Mouse (Mus musculus): ENCODE data around the gene Vps16. TPM values are rescaled to one million over a fixed set of nuclear protein-coding genes. Genes with fewer than 3 reads are reported as not detected.

The Vps16 gene
- total RNA-seq, 2 experiments from 2014 or later = 66.7 to 83.6 TPM

Other genes with a start within 250 kb of the Vps16 start
- 100 to 1,000 TPM; 103 to 105 TPM for gene Snrpb, start 244.9 kb upstream of the Vps16 start, total RNA-seq (2021)
- gene Tmc2, start 229.1 kb upstream of the Vps16 start, total RNA-seq (2021) = not detected
- 100 to 1,000 TPM; 125 to 144 TPM for gene Nop56, start 149.9 kb upstream of the Vps16 start, total RNA-seq (2021)
- gene Idh3b, start 139.8 kb upstream of the Vps16 start, total RNA-seq (2021) = 100 to 1,000 TPM; 260 to 269 TPM
- 10 to 100 TPM in 1 of 2 experiments, 1 to 10 TPM in 1; 9.1 to 11.7 TPM for gene Ebf4, start 129.2 kb upstream of the Vps16 start, total RNA-seq (2021)
- gene Cpxm1, start 26.8 kb upstream of the Vps16 start, total RNA-seq (2021) = 10 to 100 TPM in 1 of 2 experiments, 1 to 10 TPM in 1; 8.5 to 13.2 TPM
- gene Gm28372, start 19.1 kb upstream of the Vps16 start, total RNA-seq (2021) = not detected
- not detected for gene 1700020A23Rik, start 19.1 kb upstream of the Vps16 start, total RNA-seq (2021)
- gene Tmem239, start 17.9 kb upstream of the Vps16 start, total RNA-seq (2021) = not detected
- gene Pced1a, start 362 bp downstream of the Vps16 start, total RNA-seq (2021) = 10 to 100 TPM; 21.3 to 22.1 TPM
- gene Ptpra, start 25.9 kb downstream of the Vps16 start, total RNA-seq (2021) = 100 to 1,000 TPM; 251 to 257 TPM
- gene Mrps26, start 139.4 kb downstream of the Vps16 start, total RNA-seq (2021) = 10 to 100 TPM; 72.2 to 75.8 TPM
- 1 to 10 TPM in 1 of 2 experiments, not detected in 1; 1.5 TPM for gene Oxt, start 151.8 kb downstream of the Vps16 start, total RNA-seq (2021)
- gene Avp, start 158.2 kb downstream of the Vps16 start, total RNA-seq (2021) = 10 to 100 TPM in 1 of 2 experiments, under 1 TPM in 1; 0.68 to 21.7 TPM
- gene Fastkd5, start 205.7 kb downstream of the Vps16 start, total RNA-seq (2021) = 1 to 10 TPM; 7.3 to 8.0 TPM
- 1 to 10 TPM; 7.7 to 8.3 TPM for gene Ubox5, start 205.7 kb downstream of the Vps16 start, total RNA-seq (2021)
- 10 to 100 TPM; 88.0 to 89.5 TPM for gene Lzts3, start 218.5 kb downstream of the Vps16 start, total RNA-seq (2021)
- 10 to 100 TPM; 78.1 to 85.2 TPM for gene Ddrgk1, start 240.3 kb downstream of the Vps16 start, total RNA-seq (2021)
- 10 to 100 TPM; 40.4 to 41.9 TPM for gene Itpa, start 243.3 kb downstream of the Vps16 start, total RNA-seq (2021)

Data from left cerebral cortex, postnatal 14 days (tissue).